Mouse (Mus musculus) C2C12 (cell line): Measurements from ENCODE around the gene Ptprj.

Experiments
- CEBPB ChIP-seq: IDR thresholded peaks from one replicate; pipeline ENCODE4 v1.6.1; 2011; ENCODE audit warnings: low read depth, mild to moderate bottlenecking, control low read depth, moderate library complexity
- CTCF ChIP-seq: IDR thresholded peaks from one replicate; pipeline ENCODE4 v1.5.1; 2011; ENCODE audit not compliant: control insufficient read depth, insufficient read depth, insufficient read length
- MAX ChIP-seq: IDR thresholded peaks from one replicate; pipeline ENCODE4 v1.6.1; 2011; ENCODE audit warnings: mild to moderate bottlenecking, control low read depth
- USF1 ChIP-seq: IDR thresholded peaks from one replicate; pipeline ENCODE4 v1.6.1; 2011; ENCODE audit warnings: low read depth, mild to moderate bottlenecking, control low read depth, moderate library complexity

GRCm38 (mm10) chr2:90504731-90505171 is 75.7 kb downstream of the Ptprj start:
- TF ChIP-seq CTCF (peak; percentile 6), MAX (peak; percentile 15), USF1 (no peak), CEBPB (no peak)
